8 mouse cellular contexts compared by ENCODE assay signal in genomic region chr7:28547154-28547553, GRCm38 (mm10). TPM values are rescaled to one million over a fixed set of nuclear protein-coding genes. Genes with fewer than 3 reads are reported as not detected.
A peak's percentile ranks its signal among the peaks of the same experiment; 100 is the strongest.
DNase-seq lines count a peak whose midpoint lies in the region; ATAC-seq and TF ChIP-seq lines count a peak whose summit lies in the region.

Nccrp1 (minus strand) TSS chr7:28547254.

- peaks cover 66% of the 10 kb centered on the region for H3K27me3 ChIP-seq in heart, embryonic 10.5 days (ENCODE audit: insufficient read depth, poor library complexity, severe bottlenecking)
- H3K27me3 ChIP-seq in spleen, adult 2 months (ENCODE audit: control insufficient read depth, insufficient read depth, low read length) = peaks cover 13% of the 10 kb centered on the region
- peaks cover 54% of the 10 kb centered on the region for H3K27me3 ChIP-seq in liver, embryonic 12.5 days (replicated peaks)

- no peak for TF ChIP-seq POLR2A in spleen, adult 2 months (IDR thresholded peaks at IDR 0.05; ENCODE audit: low read depth, low read length)

- no peak for ATAC-seq in liver, embryonic 12.5 days

- DNase-seq in heart, embryonic 10.5 days (ENCODE audit: low spot score) = no peak
- no peak for DNase-seq in heart, adult 8-10 months (ENCODE audit: low spot score)
- DNase-seq in spleen, adult 2 months (ENCODE audit: low read depth in 1 of 2, low spot score in 2 of 2) = no peak
- no peak for DNase-seq in spleen, adult 12 weeks (ENCODE audit: low spot score)
- DNase-seq in thymus, adult 18-20 months = no peak
- no peak for DNase-seq in spleen, adult 18-20 months
- no peak for DNase-seq in ovary, adult 18-20 months (ENCODE audit: low spot score)

- 0 out of 2 replicates have a peak within 1 kb of the TSS, but pooled peaks have one; percentile 16 for H3K27ac ChIP-seq in heart, embryonic 10.5 days
- H3K27ac ChIP-seq in spleen, adult 2 months (ENCODE audit: insufficient read depth, low read length) = no peak within 1 kb of the TSS
- no peak within 1 kb of the TSS for H3K27ac ChIP-seq in liver, embryonic 12.5 days

- peak within 1 kb of the TSS; percentile 37 for H3K4me2 ChIP-seq in liver, embryonic 12.5 days

- peaks cover 27% of the 10 kb centered on the region for H3K4me1 ChIP-seq in heart, embryonic 10.5 days
- H3K4me1 ChIP-seq in spleen, adult 2 months (ENCODE audit: control insufficient read depth, insufficient read depth, insufficient read length) = peaks cover 3% of the 10 kb centered on the region; the same call in 1 of the 2 replicates
- H3K4me1 ChIP-seq in liver, embryonic 12.5 days = peaks cover 15% of the 10 kb centered on the region

- no peak for TF ChIP-seq CTCF in spleen, adult 2 months (IDR thresholded peaks at IDR 0.05; ENCODE audit: extremely low read depth, insufficient read depth, insufficient read length, insufficient replicate concordance)

- H3K9me3 ChIP-seq in heart, embryonic 10.5 days = no peaks in the 10 kb centered on the region
- no peaks in the 10 kb centered on the region for H3K9me3 ChIP-seq in liver, embryonic 12.5 days (replicated peaks)

- H3K36me3 ChIP-seq in heart, embryonic 10.5 days = no peaks in the 10 kb centered on the region
- H3K36me3 ChIP-seq in spleen, adult 2 months (ENCODE audit: control insufficient read depth, insufficient read depth, low read length) = no peaks in the 10 kb centered on the region
- no peaks in the 10 kb centered on the region for H3K36me3 ChIP-seq in liver, embryonic 12.5 days

- H3K4me3 ChIP-seq in heart, embryonic 10.5 days = peak within 1 kb of the TSS; percentile 53
- peak within 1 kb of the TSS; percentile 7; the same call in 1 of the 2 replicates for H3K4me3 ChIP-seq in spleen, adult 2 months (ENCODE audit: extremely low read depth, insufficient read depth, insufficient read length)
- 0 out of 2 replicates have a peak within 1 kb of the TSS, but pooled peaks have one; percentile 4 for H3K4me3 ChIP-seq in liver, embryonic 12.5 days

- no peak within 1 kb of the TSS for H3K9ac ChIP-seq in liver, embryonic 12.5 days

- 12% methylated on average over 5 of the region's 5 CpGs for WGBS in heart, embryonic 10.5 days
- 14% methylated on average over 5 of the region's 5 CpGs for WGBS in spleen, adult 2 months
- WGBS in liver, embryonic 12.5 days (ENCODE audit: insufficient replicate concordance) = 6% methylated on average over 5 of the region's 5 CpGs

RNA-seq across cellular contexts. Expression of gene Nccrp1, which starts in this region (rescaled TPM):
- polyA plus RNA-seq in heart, embryonic 10.5 days (2016; fragmentation: Nextera tagmentation; extraction: Ambion mirVana) = not detected in 2 replicates
- total RNA-seq in heart, adult 8-10 months (2022) = not detected
- polyA plus RNA-seq in spleen, adult 2 months (2012; rRNA removed) = 0.81 and 1.0 TPM in 2 replicates
- polyA plus RNA-seq in liver, embryonic 12.5 days (2016; fragmentation: Nextera tagmentation; extraction: Ambion mirVana) = not detected in 2 replicates
